15 mouse cellular contexts compared by ENCODE assay signal in genomic region chr7:143341301-143341980, GRCm38 (mm10).
DNase-seq lines count a peak whose midpoint lies in the region; ATAC-seq and TF ChIP-seq lines count a peak whose summit lies in the region.
"Had no signal": no experiment of that assay in that cellular context is flagged by ENCODE, and none has a peak within 500 bp of the region (broad histone marks: within the 10 kb centered on the region; RNA-seq: fewer than 3 reads in every experiment).

No protein-coding gene starts in this region.

- H3K4me3 ChIP-seq in heart, embryonic 14.5 days (ENCODE audit: control insufficient read depth in 1 of 2, insufficient read depth in 1 of 2, low read depth in 1 of 2, low read length in 2 of 2): no peak overlapping the region
- no peak overlapping the region for H3K4me3 ChIP-seq in lung, embryonic 14.5 days (ENCODE audit: low read depth, low read length)
- no peak overlapping the region for H3K4me3 ChIP-seq in embryonic facial prominence, embryonic 14.5 days (ENCODE audit: low read depth, low read length)
- H3K4me3 ChIP-seq in limb, embryonic 14.5 days (replicated peaks; ENCODE audit: low read length): no peak overlapping the region
- H3K4me3 ChIP-seq in cerebellum, adult 2 months (replicated peaks; ENCODE audit: insufficient read depth, low read depth, low read length): no peak overlapping the region
- H3K4me3 ChIP-seq: erythroblast, embryonic 14.5 days; hindbrain, embryonic 10.5 days; megakaryocyte, embryonic 14.5 days; neural tube, embryonic 13.5 days had no signal

- H3K36me3 ChIP-seq in heart, embryonic 14.5 days (ENCODE audit: control insufficient read depth, insufficient read depth, low read length): no peaks in the 10 kb centered on the region
- H3K36me3 ChIP-seq in lung, embryonic 14.5 days (ENCODE audit: insufficient read depth): no peaks in the 10 kb centered on the region
- no peaks in the 10 kb centered on the region for H3K36me3 ChIP-seq in embryonic facial prominence, embryonic 14.5 days (ENCODE audit: control insufficient read depth, insufficient read depth, low read length)
- H3K36me3 ChIP-seq in limb, embryonic 14.5 days (ENCODE audit: control insufficient read depth, insufficient read depth, low read length): no peaks in the 10 kb centered on the region
- H3K36me3 ChIP-seq: hindbrain, embryonic 10.5 days; neural tube, embryonic 13.5 days had no signal

- no peak overlapping the region for H3K4me2 ChIP-seq in heart, embryonic 14.5 days (ENCODE audit: low read length)
- H3K4me2 ChIP-seq in lung, embryonic 14.5 days: no peak overlapping the region
- no peak overlapping the region for H3K4me2 ChIP-seq in embryonic facial prominence, embryonic 14.5 days (ENCODE audit: low read depth, low read length)
- no peak overlapping the region for H3K4me2 ChIP-seq in limb, embryonic 14.5 days (replicated peaks; ENCODE audit: low read depth, low read length, severe bottlenecking)
- H3K4me2 ChIP-seq: neural tube, embryonic 13.5 days had no signal

- peak; percentile 68 for ATAC-seq in heart, embryonic 14.5 days (ENCODE audit: insufficient number of reproducible peaks, insufficient read depth, low FRiP score, low read depth)
- peak; percentile 40 for ATAC-seq in lung, embryonic 14.5 days (ENCODE audit: insufficient read depth)
- ATAC-seq in embryonic facial prominence, embryonic 14.5 days (ENCODE audit: low read depth): no peak
- no peak for ATAC-seq in limb, embryonic 14.5 days (ENCODE audit: low FRiP score, low read depth)

- 0 out of 4 replicates have a peak overlapping the region, but pooled peaks of 1 of the 2 experiments have one; percentile 5 for H3K27ac ChIP-seq in heart, embryonic 14.5 days (replicated peaks in 1 of 2; ENCODE audit: control insufficient read depth in 1 of 2, insufficient read depth in 1 of 2, low read depth in 2 of 2, low read length in 2 of 2)
- 0 out of 2 replicates have a peak overlapping the region, but pooled peaks have one; percentile 25 for H3K27ac ChIP-seq in lung, embryonic 14.5 days (ENCODE audit: low read depth)
- no peak overlapping the region for H3K27ac ChIP-seq in embryonic facial prominence, embryonic 14.5 days (replicated peaks; ENCODE audit: low read depth, low read length)
- no peak overlapping the region for H3K27ac ChIP-seq in limb, embryonic 14.5 days (replicated peaks; ENCODE audit: low read depth, low read length)
- no peak overlapping the region for H3K27ac ChIP-seq in cerebellum, adult 2 months (ENCODE audit: insufficient read depth, low read length)
- H3K27ac ChIP-seq: hindbrain, embryonic 10.5 days; neural tube, embryonic 13.5 days had no signal

- TF ChIP-seq POLR2A in limb, embryonic 14.5 days (IDR thresholded peaks at IDR 0.05; ENCODE audit: borderline replicate concordance, extremely low read depth, insufficient read depth, insufficient read length): no peak
- no peak for TF ChIP-seq POLR2A in cerebellum, adult 2 months (IDR thresholded peaks at IDR 0.05; ENCODE audit: borderline replicate concordance, insufficient read depth, low read length)

- no peaks in the 10 kb centered on the region for H3K9me3 ChIP-seq in heart, embryonic 14.5 days (ENCODE audit: control insufficient read depth, low read length)
- no peaks in the 10 kb centered on the region; the same call in 1 of the 2 replicates for H3K9me3 ChIP-seq in lung, embryonic 14.5 days (ENCODE audit: low read depth, low read length)
- H3K9me3 ChIP-seq in embryonic facial prominence, embryonic 14.5 days (ENCODE audit: control insufficient read depth, low read length): peaks cover 8% of the 10 kb centered on the region; the same call in 1 of the 2 replicates
- H3K9me3 ChIP-seq in limb, embryonic 14.5 days (ENCODE audit: control insufficient read depth, low read length): peaks cover 6% of the 10 kb centered on the region

- peaks cover 17 to 32% of the 10 kb centered on the region in 2 experiments for H3K4me1 ChIP-seq in heart, embryonic 14.5 days (ENCODE audit: control insufficient read depth in 2 of 2, insufficient read depth in 2 of 2, low read length in 2 of 2)
- H3K4me1 ChIP-seq in lung, embryonic 14.5 days (ENCODE audit: insufficient read depth): 0 out of 2 replicates have a peak, but pooled peaks cover 2% of the 10 kb centered on the region
- peaks cover 25% of the 10 kb centered on the region for H3K4me1 ChIP-seq in embryonic facial prominence, embryonic 14.5 days (ENCODE audit: control insufficient read depth, insufficient read depth, low read length)
- peaks cover 31% of the 10 kb centered on the region for H3K4me1 ChIP-seq in limb, embryonic 14.5 days (ENCODE audit: control insufficient read depth, insufficient read depth, low read length)
- H3K4me1 ChIP-seq in cerebellum, adult 2 months (ENCODE audit: control insufficient read depth, insufficient read depth, low read length): no peaks in the 10 kb centered on the region
- H3K4me1 ChIP-seq: megakaryocyte, embryonic 14.5 days had no signal

- no peak overlapping the region for H3K9ac ChIP-seq in heart, embryonic 14.5 days (ENCODE audit: low read length)
- no peak overlapping the region for H3K9ac ChIP-seq in lung, embryonic 14.5 days
- no peak overlapping the region for H3K9ac ChIP-seq in embryonic facial prominence, embryonic 14.5 days (ENCODE audit: low read depth, low read length)
- H3K9ac ChIP-seq in limb, embryonic 14.5 days (ENCODE audit: low read depth, low read length, severe bottlenecking): no peak overlapping the region
- H3K9ac ChIP-seq: neural tube, embryonic 13.5 days had no signal

- no peak for TF ChIP-seq CTCF in lung, embryonic 14.5 days (IDR thresholded peaks at IDR 0.05; ENCODE audit: low read depth)
- no peak for TF ChIP-seq CTCF in cerebellum, adult 2 months (IDR thresholded peaks at IDR 0.05; ENCODE audit: borderline replicate concordance, insufficient read depth, low read depth, low read length)

- no peak for DNase-seq in heart, postnatal 4 days
- DNase-seq in lung, embryonic 14.5 days: peak; percentile 74
- DNase-seq in lung, postnatal 36 days: no peak
- peak; percentile 25 for DNase-seq in embryonic facial prominence, embryonic 14.5 days (ENCODE audit: low spot score)
- DNase-seq in limb, embryonic 14.5 days (ENCODE audit: low spot score): peak; percentile 14
- DNase-seq in embryo, embryonic 9.5 days (ENCODE audit: extremely low spot score): no peak
- no peak for DNase-seq in cerebellum, adult 2 months
- DNase-seq: cerebellum, adult 11 months; gastrocnemius, postnatal 25 days; right cerebral cortex, adult 18-20 months had no signal

- H3K27me3 ChIP-seq in heart, embryonic 14.5 days (ENCODE audit: control insufficient read depth, insufficient read depth, low read length): 0 out of 2 replicates have a peak, but pooled peaks cover 3% of the 10 kb centered on the region
- no peaks in the 10 kb centered on the region for H3K27me3 ChIP-seq in lung, embryonic 14.5 days (ENCODE audit: insufficient read depth, low read length)
- H3K27me3 ChIP-seq in embryonic facial prominence, embryonic 14.5 days (replicated peaks; ENCODE audit: control insufficient read depth, insufficient read depth, low read length): no peaks in the 10 kb centered on the region
- H3K27me3 ChIP-seq in limb, embryonic 14.5 days (ENCODE audit: control insufficient read depth, insufficient read depth, low read length): no peaks in the 10 kb centered on the region
- H3K27me3 ChIP-seq in cerebellum, adult 2 months (ENCODE audit: control insufficient read depth, insufficient read depth, low read length): no peaks in the 10 kb centered on the region; the same call in 1 of the 2 replicates

- WGBS in heart, embryonic 14.5 days: 24% methylated on average over 3 of the region's 3 CpGs
- 60% methylated on average over 3 of the region's 3 CpGs for whole genome bisulfite sequencing in lung, embryonic 14.5 days
- WGBS in embryonic facial prominence, embryonic 14.5 days: 76% methylated on average over 3 of the region's 3 CpGs
- 82% methylated on average over 3 of the region's 3 CpGs for WGBS in limb, embryonic 14.5 days
- WGBS in cerebellum, adult 2 months: 94% methylated on average over 3 of the region's 3 CpGs

Comparison
In these comparisons a context has a peak if more than half of its experiments do, and no peak if none do; other contexts are left out.
1. DNase-seq: peak in lung, embryonic 14.5 days (single experiment), embryonic facial prominence, embryonic 14.5 days (single experiment) and limb, embryonic 14.5 days (single experiment); none in heart, postnatal 4 days (single experiment), lung, postnatal 36 days (single experiment), embryo, embryonic 9.5 days (single experiment) and cerebellum, adult 2 months (0 of 2).
2. ATAC-seq: peak in heart, embryonic 14.5 days (single experiment) and lung, embryonic 14.5 days (single experiment); none in embryonic facial prominence, embryonic 14.5 days (single experiment) and limb, embryonic 14.5 days (single experiment).